Mouse (Mus musculus) urinary bladder, adult 18-20 months (tissue): ENCODE data around the gene Carnmt1.

Experiments used
- DNase-seq, 2 experiments: peaks; one replicate each; pipeline ENCODE4 v3.0.0; 2022; ENCODE audit warnings: low spot score in 2 of 2, mixed read lengths in 2 of 2

Gene Carnmt1

DNA sequence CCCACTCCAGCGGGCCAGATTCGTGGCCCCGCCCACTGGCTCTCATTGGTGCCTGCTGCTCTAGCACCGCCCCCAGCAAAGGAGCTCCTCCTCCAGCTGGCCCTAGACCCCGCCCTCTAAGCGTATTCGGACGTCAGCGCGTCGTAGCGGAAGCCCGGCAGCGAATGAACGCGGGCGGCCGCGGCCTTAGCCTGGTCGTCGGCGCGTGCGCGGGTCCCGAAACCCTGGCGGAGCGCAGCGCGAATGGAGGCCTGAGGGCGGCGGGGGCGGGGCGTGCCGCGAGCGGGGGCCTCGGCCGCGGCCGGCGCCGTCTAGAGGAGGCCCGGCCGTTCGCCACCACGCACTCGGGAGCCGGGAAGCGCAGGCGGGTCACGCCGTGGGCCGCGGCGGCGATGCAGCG is at the start of gene Carnmt1:
Carnmt1 (plus strand) TSS at position 157 of the 400 bp plus-strand sequence.
- peak; percentile 99 for DNase-seq

DNA sequence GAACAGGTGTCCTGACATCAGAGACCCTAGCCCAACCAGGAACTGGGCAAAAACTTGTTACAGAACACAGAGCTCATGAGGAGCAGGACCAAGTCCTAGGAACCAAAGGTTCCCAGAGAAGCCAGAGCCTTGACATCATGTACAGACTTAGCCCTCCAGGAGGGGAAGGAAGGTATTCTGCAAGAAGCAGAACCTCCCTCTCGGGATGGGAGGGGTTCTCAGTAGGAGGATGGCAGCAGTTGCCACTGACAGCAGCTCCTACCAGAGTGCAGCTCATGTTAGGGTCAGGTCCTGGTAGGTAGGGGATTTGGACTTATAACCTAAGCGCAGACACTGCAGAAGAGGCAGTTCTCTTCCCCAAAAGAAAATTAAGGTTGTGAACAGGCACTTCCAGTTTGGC is 46.7 kb upstream of the Carnmt1 start:
- DNase-seq = no peak

DNA sequence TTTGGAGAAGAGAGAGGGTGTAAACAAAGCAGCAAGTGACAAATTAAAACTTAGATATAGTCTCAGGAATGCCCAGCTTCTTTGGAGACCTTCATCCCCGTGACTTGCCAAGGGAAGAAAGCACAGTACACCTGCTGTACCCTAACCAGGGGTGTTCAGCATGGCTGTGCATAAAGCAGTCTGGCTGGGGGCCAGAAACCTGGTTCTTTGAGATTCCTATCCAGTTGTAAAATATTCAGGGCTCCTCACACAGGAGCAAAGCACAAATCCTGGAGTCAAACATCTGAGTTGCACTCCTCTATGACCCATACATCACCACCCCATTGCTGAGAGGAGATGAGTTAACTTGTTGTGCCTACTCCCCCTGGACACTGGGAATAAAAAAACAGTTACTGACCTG is 41.0 kb upstream of the Carnmt1 start:
- DNase-seq = peak in 1 of 2 experiments; percentile 14

DNA sequence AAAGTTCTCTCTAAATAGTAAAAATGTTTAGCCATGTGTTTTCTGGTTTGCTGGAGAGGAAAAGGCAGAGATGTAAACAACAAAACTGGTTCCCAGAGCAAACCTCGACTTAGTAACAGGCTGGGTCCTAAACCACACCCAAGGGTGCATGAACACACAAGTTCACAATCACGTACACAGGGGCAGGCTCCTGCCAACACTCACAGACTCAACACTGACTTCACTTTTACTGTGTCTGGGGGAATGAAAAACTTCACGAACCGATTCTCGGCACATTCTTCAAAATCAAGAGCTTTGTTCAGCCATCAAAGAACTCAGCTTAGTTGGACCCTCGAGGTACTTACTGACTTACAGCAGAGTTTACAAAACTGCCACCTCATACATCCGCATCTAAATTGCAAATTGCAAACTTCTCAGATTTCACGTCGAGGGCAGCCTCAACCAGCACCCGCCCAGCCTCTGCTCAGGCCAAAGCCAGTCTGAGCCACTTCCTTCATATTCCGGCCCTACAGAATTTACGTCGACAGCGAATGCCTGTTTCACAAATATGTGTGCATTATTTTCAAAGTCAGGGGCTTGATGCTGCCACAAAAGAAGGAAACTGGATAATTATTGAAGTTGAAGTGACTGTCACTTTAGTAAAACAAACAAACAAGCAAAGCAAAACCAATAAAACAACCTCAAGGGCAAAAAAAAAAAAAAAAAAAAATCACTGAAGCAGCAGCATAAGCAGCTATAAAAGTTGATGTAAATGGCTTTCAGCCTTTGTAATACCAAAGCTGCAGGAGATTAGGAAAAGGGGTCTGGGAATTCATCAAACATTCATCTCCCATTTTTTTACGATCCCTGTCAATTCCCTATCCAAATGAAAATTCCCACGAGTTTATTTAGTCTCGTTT is 40.1 kb upstream of the Carnmt1 start:
- DNase-seq = peak in 1 of 2 experiments; percentile 34

DNA sequence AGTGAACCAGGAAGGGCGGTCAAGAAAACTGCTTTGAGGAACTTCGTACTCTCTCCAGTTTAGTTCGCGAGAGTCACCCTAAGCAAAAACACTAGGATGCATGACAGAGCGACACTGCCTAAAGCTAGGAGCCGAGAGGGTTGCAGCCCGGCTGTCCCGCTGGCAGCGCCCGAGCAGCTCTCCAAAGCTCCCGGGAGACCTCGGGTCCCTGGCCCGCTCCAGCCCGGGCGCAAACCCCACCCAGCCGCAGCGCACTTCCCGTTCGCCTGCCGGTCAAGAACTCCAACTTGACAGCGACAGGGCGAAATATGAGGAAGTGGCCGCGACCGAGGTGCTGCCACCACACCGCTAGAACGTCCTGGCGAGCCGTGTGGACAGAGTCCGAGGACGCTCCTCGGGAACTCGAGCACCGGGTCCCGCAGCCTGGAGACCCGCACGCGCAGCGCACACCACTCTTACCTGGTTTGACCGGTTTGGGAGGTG is 39.4 kb upstream of the Carnmt1 start:
- DNase-seq = peak; percentile 55 to 67

DNA sequence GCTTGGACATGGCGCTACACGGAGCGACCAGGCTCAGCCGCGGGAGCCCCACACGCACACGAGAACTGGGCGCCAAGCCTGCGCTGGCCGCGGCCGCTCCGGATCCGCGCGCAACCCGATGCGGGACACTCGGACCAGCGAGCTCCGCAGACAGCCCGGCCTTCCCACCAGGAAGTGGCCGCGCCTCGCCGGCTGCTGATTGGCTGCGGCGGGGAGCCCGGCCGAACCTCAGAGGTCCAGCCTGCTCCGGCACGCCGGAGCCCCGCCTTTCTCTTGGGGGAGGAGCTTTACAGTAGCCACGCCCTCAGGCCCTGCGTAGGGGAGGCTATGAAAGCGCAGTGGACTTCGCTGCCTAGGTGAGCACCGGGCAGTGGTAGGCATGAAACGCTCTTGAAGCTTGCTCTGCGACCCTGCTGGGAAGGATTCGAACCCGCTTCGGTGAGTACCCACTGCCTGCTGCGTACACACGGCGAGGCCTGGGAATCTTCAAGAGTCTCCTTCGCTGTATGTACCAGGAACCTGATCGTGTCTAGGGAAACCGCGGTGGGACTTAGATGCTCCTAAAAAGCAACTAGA is 38.8 kb upstream of the Carnmt1 start, which contains the start of the genes Ostf1 and Nmrk1:
Ostf1 (minus strand) TSS at position 180 of the 576 bp plus-strand sequence.
Nmrk1 (plus strand) TSS at position 307 of the 576 bp plus-strand sequence.
- DNase-seq = peak; percentile 97 to 99

DNA sequence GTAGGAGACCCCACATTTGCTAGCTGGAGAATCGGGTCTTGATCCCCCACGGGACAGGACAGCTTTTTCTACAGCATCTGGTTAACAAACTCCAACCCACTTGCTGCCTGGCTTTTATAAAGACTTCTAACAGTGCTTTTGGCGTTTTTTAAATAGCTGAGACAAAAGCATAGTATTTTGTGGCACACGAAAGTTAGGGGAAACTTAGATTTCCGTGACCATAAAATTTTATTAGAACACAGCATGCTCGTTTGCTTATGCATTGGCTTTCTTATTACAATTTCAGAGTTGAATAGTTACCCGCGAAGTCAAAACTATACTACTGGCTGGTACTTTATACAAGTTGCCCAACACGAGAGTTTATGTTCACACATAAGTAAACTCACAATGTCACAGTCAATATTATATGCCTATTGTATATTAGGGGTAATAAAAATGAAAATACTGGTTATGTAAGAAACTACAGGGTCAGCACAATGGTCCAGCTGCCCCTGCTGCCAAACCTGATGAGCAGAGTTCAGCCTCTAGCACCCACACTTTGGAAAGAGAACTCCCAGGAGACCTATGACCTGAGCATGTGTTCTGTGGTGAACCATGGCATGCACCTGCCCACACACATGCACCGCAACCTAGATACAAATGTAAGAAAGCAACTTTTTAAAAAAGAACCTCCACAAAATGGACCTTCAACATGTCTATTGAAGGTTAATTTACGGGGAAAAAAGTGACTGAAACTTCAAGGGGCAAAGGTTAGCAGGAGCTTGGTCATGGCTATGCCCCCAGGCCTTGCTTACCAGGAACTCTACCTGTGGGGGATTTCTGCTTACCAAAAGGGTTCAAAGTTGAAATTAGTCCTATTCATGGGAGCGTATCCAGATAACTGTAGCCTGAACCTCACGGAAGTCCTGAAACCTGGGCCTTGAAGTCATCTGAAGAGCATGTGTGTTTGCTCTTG is 38.1 kb upstream of the Carnmt1 start:
- DNase-seq = no peak

DNA sequence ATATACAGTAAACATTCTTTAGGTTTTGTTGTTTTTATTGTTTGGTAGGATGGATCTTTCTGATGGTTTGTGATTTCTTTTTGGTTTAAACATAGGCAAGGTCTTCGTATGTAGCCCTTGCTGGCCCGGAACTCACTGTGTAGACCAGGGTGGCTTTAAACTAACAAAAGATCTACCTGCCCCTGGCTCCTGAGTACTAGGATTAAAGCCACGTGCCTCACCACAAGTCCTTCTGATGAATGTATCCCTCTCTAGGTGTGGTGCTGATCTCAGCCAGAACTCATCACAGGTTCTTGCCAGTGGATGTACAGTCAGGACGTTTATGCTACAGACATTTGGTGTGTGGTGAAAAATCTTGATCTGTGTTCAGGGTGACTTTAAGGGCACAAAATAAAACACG is 32.6 kb upstream of the Carnmt1 start:
- no peak for DNase-seq

DNA sequence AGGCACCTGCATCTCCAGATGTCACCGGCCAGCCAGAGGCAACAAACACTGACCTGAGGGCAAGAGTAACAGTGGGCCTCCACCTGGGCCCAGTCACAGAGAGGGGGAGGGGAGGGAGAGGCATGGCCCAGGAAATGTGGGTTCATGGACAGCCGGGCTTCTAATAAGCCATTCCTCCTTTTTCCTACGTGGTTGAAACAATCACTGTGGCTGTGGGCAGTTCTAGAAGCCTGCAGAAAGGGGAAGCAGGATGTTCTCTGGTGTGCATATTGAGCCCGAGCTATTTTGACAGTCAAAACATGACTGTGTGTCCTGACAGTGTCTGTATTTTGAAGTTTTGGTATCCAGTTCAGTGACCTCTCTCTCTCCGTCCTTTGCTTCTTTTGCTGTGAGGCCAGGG is 31.6 kb upstream of the Carnmt1 start:
- DNase-seq = no peak

DNA sequence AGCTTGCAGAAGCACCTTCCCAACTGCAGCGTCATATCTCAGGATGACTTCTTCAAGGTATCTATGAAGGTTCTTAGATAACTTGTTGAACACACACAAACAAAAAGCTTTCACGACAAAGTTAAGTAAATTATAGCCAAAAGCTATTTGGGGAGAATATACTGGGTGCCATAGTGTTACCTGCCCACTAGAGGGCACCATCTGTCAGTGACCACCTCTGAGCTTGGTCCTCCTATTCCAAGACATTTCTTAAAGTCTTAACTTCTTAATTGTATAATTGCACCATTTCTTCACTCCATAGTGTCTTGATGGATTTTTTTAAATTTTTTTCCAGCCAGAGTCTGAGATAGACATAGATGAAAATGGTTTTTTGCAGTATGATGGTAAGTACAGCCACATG is 31.0 kb upstream of the Carnmt1 start:
- DNase-seq = no peak

DNA sequence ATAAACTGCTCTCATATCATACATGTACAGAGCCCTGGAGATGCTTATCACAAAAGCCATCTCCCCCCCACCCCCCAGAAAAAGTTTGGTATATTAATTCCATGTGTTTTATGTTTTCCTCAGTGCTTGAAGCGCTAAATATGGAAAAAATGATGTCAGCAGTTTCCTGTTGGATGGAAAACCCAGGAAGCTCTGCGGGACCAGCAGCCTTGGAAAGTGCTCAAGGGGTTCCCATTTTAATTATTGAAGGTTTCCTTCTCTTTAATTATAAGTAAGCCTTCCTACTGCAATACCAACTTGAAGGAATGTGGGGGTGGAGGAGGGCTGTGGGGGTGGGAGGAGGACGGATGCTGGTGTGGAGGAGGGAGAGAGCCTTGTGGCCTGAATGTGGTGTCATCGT is 29.6 kb upstream of the Carnmt1 start:
- DNase-seq = no peak

DNA sequence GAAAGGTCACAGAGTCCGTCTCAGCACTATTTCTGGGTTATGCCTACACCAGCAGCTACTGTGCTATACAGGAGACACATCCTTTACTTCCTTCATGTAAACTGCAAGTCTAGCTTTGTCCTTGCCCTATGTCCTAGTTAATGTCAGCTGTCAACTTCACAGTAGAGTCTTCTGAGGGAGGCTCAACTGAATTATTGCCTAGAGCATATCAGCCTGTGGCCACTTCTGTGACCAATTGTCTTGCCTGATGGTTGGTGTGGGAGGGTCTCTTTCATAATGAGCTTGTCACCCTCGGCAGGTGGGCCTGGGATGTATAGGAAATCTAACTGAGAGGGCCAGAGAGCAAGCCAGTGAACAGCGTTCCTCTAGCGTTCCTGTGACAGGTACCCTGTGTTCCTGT is 27.2 kb upstream of the Carnmt1 start:
- no peak for DNase-seq

DNA sequence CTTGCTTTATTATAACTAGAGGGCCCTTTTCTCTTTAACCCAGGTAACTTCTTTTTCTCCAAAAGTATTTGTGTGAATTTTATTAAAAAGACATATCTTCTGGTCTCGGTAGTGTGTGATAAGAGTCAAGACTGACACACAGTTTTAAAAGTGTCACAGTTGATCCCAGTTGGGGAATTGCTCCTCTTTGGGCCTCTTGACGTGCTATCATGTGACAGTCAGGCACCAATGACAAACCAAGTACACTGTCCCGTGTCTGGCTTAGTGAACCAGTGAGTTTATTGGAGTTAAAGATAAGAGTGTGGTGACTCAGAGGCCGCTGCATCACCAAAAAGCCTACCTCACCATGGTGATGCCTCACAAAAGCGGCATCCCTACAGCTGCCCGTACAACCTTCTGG is 26.5 kb upstream of the Carnmt1 start:
- no peak for DNase-seq

DNA sequence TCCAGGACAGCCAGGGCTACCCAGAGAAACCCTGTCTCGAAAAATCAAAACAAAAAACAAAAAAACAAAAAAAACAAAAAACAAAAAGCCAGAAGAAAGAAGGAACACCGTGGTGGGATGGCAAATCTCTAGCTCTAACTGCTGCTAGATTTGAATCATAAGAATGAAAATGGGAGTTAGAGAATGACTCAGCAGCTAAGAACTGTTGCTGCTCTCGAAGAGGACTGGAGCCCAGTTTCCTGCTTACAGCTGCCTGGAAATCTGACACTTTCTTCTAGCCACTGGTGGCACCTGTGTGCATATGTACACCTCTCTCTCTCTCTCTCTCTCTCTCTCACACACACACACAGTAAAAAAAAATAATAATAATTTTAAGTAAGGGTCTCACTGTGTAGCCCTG is 24.2 kb upstream of the Carnmt1 start:
- no peak for DNase-seq

DNA sequence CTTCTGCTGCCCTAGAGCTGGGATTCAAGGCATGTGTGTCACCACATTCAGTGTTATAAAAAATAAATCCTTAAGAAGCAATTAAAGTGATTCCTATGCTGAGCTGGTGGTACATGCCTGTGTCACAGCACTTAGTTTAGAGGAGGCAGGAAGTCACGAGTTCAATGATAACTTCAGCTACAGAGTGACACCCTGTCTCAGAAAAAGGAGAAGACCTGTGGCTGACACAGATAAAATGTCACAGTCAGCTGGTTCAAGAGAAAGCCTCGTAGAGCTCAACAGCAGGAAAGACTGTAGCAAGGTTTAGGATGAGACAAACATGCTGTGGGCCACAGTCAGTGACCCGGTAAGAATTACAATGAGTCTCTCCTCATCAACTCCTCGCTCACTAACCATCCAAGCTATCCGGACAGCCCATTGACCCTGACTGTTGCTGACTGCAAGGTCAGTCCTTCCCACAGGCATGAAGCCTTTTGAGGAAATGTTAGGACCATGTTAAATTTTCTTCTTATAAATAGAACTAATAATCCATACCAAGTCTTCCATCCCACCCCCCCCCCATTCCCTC is 23.6 kb upstream of the Carnmt1 start:
- no peak for DNase-seq

DNA sequence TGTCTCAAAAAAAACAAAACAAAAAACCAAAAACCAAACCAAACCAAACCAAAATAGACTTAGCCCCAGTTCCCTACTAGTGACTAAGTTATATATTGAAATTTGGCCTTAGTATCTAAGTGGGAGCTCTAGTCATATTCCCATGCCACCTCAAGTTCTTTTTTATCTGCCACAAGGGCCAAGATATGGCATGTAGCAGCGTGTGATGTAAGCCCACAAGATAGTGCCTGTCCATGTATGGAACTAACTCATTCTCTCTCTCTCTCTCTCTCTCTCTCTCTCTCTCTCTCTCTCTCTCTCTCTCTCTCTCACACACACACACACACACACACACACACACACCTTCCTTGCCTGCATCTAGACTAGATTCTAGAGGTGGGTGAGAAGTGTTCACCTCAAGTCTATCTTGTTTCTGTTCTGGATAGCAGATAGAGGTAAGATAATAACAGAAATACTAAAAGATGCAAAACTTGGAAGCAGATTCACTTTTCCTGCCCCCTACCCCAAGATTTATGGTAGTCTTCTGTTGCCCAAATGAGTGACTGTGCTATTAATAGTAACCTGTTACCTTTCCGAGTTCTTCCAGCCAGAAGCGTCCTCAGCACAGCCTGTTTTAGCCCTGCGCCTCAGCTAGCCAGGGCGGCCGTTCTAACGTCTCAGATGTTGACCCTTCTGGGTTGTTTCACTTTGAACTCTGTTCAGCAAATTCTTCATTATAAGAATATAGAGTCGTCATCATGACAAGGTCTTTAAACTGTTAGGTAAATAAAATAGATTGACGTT is 22.6 kb upstream of the Carnmt1 start:
- DNase-seq = no peak

DNA sequence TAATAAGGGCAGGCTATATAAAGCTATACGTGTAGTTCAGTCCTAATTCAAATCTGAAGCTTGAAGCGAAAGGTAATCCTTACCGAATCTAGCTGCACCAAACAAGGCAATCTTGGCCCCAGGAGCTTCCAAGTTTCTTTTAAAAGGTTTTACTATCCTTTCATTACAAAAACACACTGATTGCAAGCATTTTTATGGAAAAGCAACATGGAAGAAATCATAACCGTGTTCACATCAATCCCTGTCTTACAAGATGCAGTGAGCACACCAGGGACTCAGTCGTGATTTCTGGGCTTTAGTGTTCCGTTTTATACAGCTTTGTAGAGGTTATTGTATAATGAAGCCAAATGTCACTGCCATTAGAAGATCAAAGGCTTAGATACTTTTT is 22.0 kb upstream of the Carnmt1 start:
- no peak for DNase-seq

DNA sequence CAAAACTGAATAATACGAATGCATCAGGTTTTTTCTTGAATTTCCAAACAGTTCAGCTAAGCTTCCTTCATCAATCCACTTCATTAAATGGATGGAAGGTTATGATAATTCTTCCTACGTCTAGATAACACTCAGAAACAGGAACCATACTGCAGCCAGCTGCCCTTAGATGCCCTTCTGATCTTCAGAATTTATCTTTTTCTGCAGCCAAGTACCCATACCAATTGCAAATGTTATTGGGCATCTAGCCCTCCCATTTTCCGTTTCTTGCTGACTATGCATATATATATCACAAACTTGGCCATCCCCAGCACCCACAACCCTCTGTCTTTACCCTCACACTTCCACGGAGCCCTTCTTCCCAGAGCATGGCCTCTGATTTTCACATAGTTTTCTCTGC is 20.6 kb upstream of the Carnmt1 start:
- DNase-seq = no peak

DNA sequence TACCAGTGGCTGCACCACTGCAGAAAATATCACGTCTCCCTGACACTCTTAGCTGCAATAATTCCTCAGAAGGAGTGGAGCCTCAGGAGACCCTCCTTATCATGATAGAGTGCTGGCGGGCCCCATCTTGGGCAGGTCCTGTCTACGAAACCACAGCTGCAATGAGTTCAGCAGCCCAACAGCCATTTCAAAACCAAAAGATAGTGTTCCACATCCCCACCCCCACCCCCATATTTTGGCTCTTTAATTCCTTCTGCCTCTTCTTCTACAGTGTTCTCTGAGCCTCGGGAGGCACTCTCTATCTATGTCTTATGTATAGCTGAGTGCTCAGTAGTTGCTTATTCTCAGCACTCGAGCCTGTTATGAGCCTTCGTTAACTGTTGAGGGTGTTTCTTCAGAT is 20.1 kb upstream of the Carnmt1 start:
- no peak for DNase-seq

DNA sequence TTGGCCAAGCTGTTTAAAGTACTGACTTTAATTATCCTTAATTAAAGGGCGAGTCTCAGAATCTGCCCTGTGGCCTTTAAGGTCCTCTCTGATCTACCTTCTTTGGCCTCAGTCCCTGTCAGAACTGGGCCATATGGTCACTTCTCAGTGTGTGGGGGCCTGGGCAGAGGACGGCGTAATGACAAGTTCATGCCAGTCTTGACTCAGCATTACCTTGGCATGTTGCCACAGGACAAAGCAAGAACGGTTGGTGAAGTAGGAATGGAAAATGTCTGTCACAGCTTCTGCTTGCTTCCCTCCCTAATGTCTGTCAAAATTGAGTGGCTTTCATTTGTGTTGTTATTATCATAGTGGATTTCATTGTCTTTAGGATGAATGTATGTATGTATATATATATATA is 18.0 kb upstream of the Carnmt1 start:
- DNase-seq = peak in 1 of 2 experiments; percentile 32

DNA sequence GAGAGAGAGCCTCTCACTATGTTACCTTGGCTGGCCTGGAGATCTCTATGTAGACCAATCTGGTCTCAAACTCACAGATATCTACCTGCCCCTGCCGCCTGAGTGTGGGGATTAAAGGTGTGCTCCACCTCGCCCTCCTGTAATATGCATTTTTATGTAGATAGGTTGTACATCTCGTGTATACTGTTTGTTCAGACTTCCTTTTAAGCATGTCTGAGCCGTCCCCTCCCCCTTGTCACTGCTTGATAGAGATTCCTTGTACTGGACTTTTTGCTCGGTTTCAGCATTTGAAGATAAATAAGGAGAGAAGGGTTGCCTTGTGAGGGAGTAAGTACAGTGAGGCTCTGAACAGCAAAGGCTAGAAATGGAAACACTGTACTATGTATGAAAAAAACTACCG is 17.5 kb upstream of the Carnmt1 start:
- DNase-seq = no peak
